Mouse (Mus musculus) common myeloid progenitor, adult 5-6 weeks (primary cell): ENCODE data around the gene Rrp1. TPM values are rescaled to one million over a fixed set of nuclear protein-coding genes. Genes with fewer than 3 reads are reported as not detected.
A peak's percentile ranks its signal among the peaks of the same experiment; 100 is the strongest.
"Not testable (repeated sequence)": the region's sequence is repeated elsewhere in the genome, so short reads cannot be mapped to it uniquely, and the experiment has no call there.

ENCODE experiments used
- ATAC-seq: replicated peaks from 2 replicates; pipeline ENCODE4 v1.8.0; 2016; ENCODE audit warnings: low read depth, mild to moderate bottlenecking, moderate TSS enrichment, inconsistent platforms; ENCODE audit not compliant: poor library complexity, severe bottlenecking
- total RNA-seq: library from RNA; stranded (forward); fragments of 200-1000, 187-1606 nt; gene quantifications from 2 replicates; pipeline ENCODE4 v1.2.3, GENCODE M21; 2017

Gene Rrp1
- total RNA-seq, 1 experiment from 2014 or later, result 393 TPM

DNA sequence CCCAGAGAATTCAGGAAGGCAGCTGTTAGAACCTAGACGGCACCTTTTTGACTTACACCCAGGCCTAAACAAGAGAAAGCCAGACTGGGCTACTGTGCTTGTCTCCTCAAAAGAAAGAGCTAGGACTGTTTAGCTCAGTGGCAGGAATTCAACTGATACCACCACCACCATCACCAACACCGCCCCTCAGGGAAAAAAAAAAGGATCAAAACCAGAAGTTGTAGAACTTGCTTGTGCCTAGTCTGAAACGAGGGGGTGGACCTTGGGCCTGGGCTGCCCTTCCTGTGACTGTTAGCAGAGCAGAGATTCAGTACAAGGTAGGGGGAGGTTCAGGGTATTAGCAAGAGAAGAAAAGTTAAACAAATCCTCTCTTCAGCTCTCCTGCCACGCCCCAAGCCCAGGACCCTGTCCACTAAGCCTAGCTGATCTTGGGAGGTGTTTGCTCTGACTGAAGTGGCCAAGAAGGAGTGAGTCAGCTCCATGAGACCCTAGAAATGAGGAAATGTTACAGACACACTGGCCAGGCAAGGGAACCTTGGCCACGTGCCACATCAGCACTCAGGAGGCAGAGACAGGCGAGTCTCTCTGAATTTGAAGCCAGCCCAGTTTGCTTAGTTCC is 13.4 kb upstream of the Rrp1 start:
- peak; percentile 30; the same call in 1 of the 2 replicates for ATAC-seq

- ATAC-seq, result peak; percentile 84
Observed at GRCm38 (mm10) chr10:78425181-78426041, 12.6 kb upstream of the Rrp1 start, which contains the start of gene Cstb. Gene Cstb, plus strand, starts transcription at chr10:78425669.

- peak; percentile 23 for ATAC-seq
Observed at GRCm38 (mm10) chr10:78422614-78423013, 9.8 kb upstream of the Rrp1 start.

GRCm38 (mm10) chr10:78420929-78421328 is 8.1 kb upstream of the Rrp1 start:
- ATAC-seq, result no peak

GRCm38 (mm10) chr10:78418791-78419190 is 5.9 kb upstream of the Rrp1 start:
- no peak for ATAC-seq

DNA sequence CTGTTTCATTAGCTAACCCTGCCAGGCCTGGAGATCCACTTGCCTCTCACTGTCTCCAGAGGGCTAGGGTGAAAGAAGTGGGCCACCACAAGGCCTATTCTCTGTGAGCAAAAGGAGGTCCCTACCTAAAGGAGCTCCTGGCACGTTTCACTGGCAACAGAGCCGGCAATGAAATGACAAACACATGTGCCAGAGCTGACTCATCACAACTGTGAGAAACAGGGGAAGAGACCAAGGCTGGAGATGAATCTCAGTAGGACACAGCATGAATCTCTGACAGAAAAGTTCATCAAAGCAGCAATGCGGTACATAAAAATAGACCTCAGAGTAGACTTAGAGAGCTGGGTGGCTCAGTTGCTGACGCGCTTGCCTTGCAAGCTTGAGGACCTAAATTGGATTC is 5.0 kb upstream of the Rrp1 start:
- ATAC-seq, result no peak

GRCm38 (mm10) chr10:78414936-78415335 is 2.1 kb upstream of the Rrp1 start:
- not testable (repeated sequence) for ATAC-seq

DNA sequence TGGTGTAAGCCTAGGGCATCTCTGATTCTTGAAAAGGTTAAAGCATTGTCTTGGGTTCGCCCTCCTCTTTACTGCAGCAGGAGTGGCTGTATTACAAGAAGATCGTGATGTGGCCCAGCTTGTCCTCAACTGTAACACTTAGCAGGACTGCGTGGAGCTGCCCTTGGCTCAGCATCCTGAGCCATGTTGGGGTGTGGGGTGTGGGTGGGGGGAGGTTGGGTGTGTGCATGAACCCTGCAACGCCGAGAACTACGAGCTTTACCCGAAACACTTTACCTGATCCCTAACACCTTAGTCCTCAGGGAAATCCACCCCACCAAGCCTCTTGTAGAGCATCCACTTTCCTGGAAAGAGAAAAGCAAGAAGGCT is 293 bp upstream of the Rrp1 start:
- no peak for ATAC-seq

DNA sequence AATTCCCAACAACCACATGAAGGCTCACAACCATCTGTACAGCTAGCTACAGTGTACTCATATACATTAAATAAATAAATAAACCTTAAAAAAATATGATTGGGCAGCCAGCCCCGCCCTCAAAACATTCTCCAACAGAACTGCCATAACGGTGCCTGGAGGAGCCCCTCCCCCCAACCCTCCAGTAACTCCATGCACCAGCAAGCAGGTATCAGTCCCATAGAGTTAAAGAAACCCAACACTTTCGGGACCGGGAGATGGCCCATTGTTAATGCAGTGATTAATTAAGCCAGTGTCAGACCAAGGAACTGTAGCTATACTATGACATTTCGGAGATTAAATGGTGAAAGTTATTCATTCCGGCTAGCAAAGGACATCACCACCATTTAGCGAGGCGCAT is 992 bp downstream of the Rrp1 start:
- ATAC-seq, result no peak

- no peak for ATAC-seq
Observed at GRCm38 (mm10) chr10:78409035-78409788, 3.6 kb downstream of the Rrp1 start.

DNA sequence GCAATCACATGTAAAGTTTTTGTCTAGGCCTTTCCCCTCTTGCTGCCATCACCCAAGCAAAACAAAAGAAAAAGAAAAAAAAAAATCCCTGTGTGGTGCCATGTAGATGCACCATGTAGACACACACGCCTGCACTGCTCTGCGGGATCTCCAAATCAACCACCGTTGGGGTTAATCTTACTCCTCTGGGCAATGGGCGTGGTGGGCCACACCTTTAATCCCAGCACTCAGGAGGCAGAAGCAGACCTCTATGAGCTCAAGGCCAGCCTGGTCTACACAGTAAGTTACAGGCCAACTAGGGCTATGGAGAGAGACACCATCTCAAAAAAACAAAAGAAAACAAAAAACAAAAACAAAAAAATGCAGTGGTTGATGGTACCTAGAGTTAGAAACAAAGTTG is 5.7 kb downstream of the Rrp1 start:
- ATAC-seq, result no peak

DNA sequence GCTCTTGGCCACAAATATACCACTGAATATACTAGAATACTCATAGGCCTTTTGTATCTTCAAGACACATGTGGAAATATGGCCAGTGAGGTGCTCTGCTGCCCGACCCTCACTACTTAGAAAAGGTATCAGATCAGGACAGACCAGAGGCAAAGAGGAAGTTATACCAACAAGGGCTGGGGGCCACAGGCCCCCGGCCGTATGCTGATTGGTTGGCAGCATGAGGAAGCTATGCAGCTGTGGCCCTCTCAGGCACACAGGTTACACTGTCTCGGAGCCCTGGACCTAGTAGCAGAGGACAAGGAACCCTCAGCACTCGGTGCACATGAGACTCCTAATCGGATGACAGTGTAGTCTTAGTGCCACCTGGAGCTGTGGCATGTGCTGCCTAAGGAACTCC is 6.7 kb downstream of the Rrp1 start:
- ATAC-seq, result peak; percentile 81

GRCm38 (mm10) chr10:78402301-78402922 is 10.4 kb downstream of the Rrp1 start:
- ATAC-seq, result no peak

DNA sequence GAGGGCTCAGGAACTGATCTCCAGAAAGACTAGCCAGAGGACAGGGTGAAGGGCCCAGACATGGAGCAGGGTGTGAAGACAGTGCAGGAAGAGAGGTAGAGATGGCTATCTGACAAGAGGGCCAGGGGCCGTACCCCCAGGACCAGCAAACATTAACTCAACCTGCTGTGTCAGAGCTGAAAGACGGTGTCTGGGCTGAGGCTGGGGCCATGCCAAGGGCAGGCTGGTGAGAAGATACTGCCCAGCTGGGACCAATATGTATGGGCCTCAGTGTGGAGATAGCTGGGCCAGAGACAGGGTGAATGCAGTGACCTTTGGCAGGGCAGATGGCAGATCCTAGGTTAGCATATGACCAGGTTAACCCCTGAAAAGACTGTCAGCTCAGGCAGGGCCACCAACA is 11.7 kb downstream of the Rrp1 start:
- no peak for ATAC-seq

- peak; percentile 31; the same call in 1 of the 2 replicates for ATAC-seq
Observed at GRCm38 (mm10) chr10:78399090-78399657, 13.7 kb downstream of the Rrp1 start.

DNA sequence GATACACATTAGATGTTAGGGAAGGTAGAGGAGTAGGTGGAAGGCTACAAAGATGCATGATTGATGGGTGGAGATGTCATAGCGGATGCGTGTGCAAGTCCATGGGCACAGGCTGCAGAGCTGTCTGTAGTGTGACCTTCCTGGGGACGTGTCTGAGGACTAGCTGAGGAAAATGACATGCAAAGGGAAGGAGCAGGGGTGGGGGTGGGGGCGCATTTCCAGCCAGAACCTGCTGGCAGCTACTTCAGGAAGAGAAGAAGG is 16.3 kb downstream of the Rrp1 start:
- ATAC-seq, result no peak

- ATAC-seq, result peak; percentile 67
Observed at GRCm38 (mm10) chr10:78395819-78396624, 16.8 kb downstream of the Rrp1 start.

- no peak for ATAC-seq
Observed at GRCm38 (mm10) chr10:78395377-78395776, 17.5 kb downstream of the Rrp1 start.

GRCm38 (mm10) chr10:78392072-78392471 is 20.8 kb downstream of the Rrp1 start:
- ATAC-seq, result peak; percentile 73
